Mouse (Mus musculus) spleen, embryonic (tissue): ENCODE data around the gene Gm17428.
"Not testable (repeated sequence)": the region's sequence is repeated elsewhere in the genome, so short reads cannot be mapped to it uniquely, and the experiment has no call there.

Experiments
- CTCF ChIA-PET: fragments of 350-600 bp; sonication (Branson Sonifier 250); formaldehyde crosslinking; loops from one replicate; lab custom pipeline; 2022; lab: Charles Lee

Gm17428 gene

DNA sequence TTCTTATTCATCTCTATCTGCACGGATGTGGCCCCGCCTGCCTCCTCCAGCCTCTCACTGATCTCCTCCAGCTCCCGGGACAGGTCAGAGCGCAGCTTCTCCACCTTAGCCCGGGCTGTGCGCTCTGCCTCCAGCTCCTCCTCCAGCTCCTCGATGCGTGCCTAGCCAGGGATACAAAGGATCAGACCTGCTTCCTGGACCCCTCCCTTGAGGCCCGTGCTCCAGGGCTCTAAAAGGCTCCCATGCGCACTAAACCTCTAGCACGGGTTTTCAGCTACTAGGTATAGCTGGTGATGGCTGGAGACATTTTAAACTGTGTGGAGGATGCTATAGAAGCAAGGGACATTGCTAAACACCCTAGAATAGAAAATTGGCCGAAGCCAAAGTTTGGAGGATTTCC, 26.2 kb upstream of the Gm17428 start:
- CTCF ChIA-PET: interaction anchor here (0.6 kb wide), 1 partner anchor 20 kb away, joined by 7 read pairs; no protein-coding TSS in a partner anchor

DNA sequence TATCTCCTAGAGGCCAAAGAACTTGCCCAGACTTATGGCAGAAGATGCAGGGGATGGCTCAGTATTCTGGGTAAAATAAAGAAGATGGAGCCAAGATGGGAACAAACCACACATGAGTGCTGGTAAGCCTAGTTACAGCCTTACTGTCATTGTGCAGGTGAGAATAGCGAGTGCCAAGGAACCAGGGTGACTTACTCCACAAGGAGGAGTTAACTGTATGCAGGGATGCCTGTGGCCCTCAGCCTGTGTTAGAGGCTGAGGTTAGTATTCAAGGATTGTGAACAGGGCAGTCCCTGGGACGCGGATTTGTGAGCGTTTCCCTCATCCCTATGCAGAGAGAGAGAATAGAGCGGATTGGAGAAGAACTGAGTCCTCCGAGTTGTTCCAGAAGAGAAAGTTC, 25.1 kb upstream of the Gm17428 start:
- CTCF ChIA-PET: interaction anchor here (0.6 kb wide), 1 partner anchor 76 kb away, joined by 3 read pairs; no protein-coding TSS in a partner anchor

DNA sequence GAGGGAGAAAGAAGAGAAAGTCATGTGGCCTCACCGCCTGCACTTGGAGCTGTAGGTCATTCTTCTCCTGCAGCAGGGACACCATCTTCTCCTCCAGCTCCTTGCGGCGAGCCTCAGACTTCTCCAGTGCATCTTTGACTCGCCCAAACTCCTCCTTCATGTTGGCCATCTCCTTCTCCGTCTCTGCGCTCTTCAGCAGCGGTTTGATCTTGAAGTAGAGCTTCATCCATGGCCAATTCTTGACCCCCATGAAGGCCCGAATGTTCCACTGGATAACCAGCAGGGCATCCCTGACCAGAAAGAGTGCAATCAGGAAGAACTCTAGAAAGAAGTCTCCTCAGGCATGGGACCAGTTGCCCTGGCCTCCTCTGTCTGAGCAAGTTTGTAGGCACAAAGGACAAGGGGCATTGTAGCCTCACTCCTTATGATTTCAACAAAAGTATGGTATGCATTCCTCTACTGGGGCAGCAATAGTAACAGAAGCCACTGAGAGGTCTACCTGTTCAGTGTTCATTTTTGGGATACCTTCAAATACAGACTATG, 23.0 kb upstream of the Gm17428 start:
- CTCF ChIA-PET: no interaction called here

DNA sequence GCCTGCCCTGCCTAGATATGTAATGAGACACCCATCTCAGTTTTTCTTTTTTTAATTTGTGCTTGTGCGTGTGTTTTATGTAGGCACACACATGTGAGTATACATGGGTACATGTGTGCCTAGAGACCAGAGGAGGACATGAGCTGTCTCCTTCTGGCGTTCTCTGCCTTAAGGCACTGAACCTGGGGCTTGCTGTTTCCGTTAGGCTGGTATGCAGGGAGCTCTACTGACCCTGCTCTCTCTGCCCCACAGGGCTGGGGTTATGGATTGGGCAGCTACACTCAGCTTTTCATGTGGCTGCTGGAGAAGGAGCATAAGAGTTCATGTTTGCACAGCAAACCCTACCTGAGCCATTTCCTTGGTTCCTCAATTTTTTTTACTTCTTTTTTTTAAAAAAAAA, 22.3 kb upstream of the Gm17428 start:
- CTCF ChIA-PET: interaction anchor here (0.6 kb wide), 1 partner anchor 16 kb away, joined by 3 read pairs; no protein-coding TSS in a partner anchor

DNA sequence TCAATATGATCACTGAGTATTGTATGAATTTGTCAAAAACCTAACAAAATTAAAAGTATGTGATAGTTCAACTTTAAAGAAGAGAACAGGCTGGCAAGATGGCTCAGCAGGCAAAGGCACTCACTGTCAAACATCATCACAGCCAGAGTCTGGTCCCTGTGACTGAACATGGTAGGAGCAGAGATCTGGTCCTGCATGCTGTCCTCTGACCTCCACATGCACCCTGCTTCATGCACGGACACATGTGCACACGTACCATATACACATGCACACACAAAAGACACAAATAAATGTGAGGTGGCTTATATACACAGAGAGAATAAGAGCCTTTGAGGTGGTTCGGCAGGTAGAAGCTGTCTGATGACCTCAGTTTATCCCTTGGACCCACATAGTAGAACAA, 21.3 kb upstream of the Gm17428 start:
- CTCF ChIA-PET: no interaction called here

DNA sequence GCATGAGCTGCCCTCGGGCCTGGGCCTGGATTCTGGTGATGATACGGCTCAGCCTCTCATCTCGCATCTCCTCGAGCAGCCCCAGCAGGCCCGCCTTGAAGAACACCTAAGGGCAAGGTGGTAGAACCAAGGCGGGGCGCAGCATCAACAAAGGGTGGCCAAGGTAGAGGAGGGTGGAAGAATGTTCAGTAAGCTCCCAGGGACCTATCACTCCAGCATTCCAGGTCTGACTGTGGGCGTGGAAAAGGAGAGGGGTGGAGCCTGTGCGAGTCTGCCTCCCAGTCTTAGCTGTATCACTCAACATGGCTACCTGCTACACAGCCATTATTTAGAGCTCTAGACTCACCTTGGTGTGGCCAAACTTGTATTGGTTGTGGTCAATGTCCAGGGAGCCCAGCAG, 20.2 kb upstream of the Gm17428 start:
- CTCF ChIA-PET: no interaction called here

DNA sequence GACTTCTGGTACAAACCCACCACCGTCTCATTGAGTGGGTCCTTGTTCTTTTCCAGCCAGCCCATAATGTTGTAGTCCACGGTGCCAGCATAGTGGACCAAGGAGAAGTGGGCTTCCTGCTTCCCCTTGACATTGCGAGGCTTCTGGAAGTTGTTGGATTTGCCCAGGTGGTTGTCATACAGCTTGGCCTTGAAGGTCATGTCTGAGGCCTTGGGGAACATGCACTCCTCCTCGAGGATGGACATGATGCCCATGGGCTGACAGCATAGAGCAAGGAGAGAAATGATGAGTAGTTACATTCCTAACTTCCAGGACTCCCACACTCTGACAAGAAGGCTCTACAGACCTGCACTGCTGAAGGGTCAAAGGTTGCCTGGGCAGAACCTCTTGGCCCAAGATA, 18.2 kb upstream of the Gm17428 start:
- CTCF ChIA-PET: no interaction called here

DNA sequence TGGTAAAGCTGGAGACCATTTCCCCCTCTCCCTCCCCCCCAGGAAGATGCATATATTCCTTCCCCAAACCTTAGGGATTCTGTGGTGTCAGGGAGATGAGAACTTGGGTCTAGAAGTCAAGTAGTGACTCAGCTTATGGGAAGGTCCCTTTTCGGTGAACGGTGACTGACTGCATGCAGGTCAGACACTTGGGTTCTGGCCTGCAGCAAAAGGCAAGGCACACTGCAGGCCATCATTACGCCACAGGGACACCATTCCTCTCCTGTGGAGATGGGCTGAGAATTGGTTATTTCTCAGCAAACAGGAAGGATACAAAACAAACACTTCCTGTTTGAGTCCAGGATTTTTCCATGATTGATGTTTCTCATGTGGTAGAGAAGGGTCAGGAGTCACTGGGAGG, 17.5 kb upstream of the Gm17428 start:
- CTCF ChIA-PET: no interaction called here

DNA sequence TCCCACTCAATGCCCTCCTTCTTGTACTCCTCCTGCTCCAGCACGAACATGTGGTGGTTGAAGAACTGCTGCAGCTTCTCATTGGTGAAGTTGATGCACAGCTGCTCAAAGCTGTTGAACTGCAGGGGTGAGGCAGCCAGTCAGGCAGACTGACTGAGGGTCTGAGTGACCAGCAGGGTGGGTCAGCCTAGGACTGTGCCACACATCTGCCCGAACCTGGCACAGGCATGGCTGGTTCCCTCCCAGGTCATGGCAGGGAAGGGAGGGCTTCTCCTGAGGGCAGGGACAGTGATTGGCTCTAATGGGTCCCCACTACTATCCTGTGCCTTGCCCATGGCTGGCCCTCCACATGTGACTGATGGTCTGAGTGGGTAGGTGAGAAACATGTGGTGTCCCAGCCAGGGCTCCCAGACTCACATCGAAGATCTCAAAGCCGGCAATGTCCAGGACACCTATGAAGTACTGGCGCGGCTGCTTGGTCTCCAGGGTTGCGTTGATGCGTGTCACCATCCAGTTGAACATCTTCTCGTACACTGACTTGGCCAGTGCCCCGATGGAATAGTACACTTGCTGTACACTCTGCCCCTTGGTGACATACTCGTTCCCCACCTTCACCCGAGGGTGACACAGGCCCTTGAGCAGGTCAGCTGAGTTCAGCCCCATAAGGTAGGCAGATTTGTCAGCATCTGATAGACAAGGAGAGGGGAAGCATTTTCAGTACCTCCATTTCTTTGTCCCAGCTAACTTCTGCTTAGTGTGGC, 16.7 kb upstream of the Gm17428 start:
- CTCF ChIA-PET: not testable (repeated sequence)

DNA sequence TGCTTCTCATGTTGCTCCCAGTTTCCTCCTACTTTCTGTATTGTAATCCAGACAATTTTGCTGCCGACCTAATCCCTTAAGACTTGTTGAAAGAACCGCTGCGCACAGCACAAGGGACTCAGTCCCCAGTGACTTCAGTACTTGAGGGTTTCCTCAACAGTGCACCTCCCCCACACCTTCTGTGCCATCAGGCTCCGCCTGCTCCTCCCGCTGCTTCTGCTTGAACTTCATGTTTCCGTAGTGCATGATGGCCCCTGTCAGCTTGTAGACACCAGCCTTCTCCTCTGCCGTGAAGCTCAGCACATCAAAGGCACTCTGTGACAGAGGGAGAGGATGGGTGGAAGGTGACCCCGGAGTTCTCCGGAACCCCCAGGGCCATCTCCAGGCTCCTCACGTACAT, 16.0 kb upstream of the Gm17428 start:
- CTCF ChIA-PET: no interaction called here

DNA sequence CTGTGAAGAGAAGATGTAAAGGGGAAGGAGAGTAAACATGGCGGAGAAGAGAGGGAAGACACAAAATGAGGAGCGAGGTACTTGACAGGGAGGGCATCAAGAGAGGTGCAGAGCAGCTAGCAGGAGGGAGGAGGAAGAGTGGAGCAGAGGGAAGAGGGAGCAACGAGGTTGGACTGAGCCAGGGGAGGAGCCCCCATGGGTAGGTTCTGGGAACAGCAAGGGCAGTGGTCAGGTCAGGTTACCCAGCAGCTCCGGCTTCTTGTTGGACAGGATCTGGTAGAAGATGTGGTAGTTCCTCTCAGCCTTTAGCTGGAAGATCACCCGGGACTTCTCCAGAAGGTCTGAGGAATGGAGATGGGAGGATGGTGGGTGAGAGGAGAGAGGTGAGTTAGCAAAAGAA, 15.2 kb upstream of the Gm17428 start:
- CTCF ChIA-PET: no interaction called here

DNA sequence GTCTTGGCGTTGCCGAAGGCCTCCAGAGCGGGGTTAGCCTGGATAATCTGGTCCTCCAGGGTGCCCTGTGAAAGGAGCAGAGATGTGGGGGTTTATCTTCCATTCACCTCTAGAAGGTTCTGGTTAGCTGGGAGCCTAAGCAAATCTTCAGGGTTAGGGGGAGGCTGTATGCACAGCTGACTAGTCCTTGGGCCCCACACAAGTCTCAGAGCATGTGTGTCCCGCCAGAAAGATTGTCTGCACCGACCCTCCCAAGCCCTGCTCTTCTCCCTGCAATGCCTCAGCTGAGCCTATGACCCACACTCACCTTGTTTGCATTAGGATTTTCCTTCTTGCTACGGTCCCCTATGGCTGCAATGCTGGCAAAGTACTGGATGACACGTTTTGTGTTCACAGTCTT, 14.0 kb upstream of the Gm17428 start:
- CTCF ChIA-PET: no interaction called here

DNA sequence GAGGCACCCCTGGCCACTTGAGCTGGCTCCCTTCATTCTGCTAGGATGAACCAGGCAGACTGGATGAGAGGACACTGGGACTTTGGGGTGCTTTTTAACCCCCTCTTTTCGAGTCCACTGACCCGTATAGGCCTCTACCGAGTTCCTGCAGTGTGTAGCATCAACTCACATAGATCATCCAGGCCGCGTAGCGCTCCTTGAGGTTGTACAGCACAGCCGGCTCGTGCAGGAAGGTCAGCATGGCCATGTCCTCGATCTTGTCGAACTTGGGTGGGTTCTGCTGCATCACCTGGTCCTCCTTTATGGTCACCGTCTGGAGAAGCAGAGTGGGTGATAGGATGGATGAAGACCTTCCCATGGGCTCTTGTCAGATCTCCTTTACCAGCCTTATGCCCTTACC, 13.0 kb upstream of the Gm17428 start:
- CTCF ChIA-PET: no interaction called here

DNA sequence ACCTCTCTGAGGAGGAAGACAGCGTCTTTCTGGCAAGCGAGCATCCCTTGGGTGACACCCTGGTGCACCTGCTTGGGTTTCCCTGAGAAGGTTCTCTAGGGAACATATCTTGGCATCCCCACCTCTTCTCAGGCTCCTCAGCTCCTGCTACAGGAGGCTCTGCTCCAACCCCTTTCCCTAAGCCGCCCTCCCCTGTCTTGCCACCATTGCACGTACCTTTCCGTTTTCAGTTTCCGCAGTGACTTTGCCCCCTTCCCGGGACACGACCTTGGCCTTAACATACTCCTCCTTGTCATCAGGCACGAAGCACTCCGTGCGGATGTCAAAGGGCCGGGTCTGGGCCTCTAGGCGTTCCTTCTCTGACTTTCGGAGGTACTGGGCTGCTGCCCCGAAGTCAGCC, 11.7 kb upstream of the Gm17428 start:
- CTCF ChIA-PET: no interaction called here

DNA sequence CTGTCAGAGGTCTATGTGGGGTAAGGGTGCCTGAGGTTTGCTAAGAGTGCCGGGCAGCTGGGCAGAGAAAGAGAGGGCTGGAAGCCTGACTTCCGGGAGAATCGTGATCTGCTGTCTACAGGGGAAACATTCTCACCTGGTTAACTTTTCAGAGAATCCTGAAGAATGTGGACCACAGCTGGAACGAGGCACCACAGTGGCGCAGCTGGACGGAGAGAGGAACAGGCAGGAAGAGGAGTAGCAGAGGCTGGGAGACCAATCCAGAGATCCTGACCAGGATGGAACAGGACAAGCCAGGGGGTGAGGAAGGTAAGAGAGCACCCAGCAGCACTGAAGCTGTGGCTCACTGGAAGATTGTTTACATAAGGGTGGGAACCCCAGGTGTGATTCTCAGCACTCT, 11.1 kb upstream of the Gm17428 start:
- CTCF ChIA-PET: no interaction called here

DNA sequence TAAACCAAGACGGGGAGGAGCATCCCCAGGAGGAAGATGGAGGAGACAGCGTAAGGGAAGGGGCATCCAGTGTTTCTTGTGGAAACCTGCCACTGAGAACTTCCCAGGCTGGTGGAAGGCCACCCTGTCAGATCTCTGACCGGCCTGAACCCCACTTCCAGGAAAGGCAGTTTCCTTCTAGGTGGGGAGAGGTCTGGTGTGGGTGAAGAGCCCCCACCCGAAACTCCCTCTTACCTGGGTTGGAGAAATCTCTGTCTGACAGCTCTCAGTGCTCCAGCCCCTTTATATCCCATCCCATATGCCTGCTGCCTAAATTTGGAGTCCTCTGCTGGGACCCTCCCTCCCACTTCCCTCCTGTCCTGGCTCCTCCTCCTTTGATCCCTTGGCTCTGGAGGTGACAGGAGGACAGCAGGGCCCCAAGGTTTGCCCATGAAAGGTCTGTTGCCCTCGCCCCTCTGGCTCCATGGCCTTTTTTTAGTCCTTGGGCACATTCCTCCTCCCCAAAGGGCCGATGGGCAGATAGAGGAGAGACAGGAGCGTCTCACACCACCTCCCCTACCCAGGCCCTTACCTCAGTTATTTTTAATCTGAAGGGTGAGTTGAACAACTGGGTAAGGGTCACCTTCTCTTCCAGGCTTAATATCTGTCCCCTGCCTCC, 10.3 kb upstream of the Gm17428 start, which contains the start of gene Myh6:
TSS of gene Myh6 (minus strand) at position 608 of the 658 bp plus-strand sequence.
- CTCF ChIA-PET: no interaction called here

DNA sequence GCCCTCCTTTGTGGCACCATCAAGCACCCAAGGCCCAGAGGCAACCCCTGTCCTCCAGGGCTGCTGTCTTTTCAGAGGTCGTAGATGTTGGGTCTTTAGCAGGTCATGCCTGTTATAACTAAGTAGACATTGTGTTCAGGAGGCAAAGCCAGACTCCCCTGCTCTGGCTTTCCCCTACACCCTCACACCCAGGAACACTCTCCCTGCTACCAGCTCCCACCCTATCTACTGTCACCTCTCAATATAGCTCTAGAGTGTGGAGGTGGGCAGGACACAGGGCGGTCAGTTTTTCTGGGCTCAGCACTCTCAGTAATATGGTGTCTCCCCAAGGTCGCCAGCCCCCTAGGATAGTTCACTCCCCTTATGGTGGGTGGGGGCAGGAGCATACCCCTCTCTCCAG, 8.9 kb upstream of the Gm17428 start:
- CTCF ChIA-PET: no interaction called here

DNA sequence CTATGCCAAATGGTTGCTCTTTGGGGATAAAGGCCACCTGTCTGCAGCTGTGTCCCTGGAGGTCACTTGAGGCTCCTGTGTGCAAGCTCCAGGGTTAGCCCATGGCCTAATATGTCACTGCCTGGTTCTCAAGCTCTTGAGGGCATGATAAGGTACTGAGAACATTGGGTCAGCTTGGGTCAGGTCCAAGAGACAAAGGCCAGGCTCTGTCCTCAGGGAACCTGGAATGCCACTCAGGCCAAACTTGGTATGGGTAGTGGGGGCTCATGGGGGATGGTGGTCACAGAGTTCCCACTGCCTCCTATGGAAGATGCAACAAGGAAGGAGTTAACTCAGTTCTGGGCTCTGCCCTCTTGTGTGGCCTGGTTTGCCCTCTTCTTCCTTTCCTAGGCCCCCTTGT, 8.4 kb upstream of the Gm17428 start:
- CTCF ChIA-PET: no interaction called here

DNA sequence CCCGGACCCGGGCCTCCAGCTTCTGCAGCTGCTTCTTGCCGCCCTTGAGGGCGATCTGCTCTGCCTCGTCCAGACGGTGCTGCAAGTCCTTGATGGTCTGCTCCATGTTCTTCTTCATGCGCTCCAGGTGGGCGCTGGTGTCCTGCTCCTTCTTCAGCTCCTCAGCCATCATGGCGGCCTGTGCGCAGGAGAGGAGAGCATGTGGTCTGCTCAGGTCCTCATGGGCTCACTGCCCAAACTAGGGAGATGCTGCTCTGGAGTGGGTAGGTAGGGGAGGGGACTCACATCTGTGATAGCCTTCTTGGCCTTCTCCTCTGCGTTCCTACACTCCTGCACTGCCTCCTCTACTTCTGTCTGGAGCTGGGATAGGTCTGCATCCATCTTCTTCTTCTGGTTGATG, 3.9 kb upstream of the Gm17428 start:
- CTCF ChIA-PET: not testable (repeated sequence)

DNA sequence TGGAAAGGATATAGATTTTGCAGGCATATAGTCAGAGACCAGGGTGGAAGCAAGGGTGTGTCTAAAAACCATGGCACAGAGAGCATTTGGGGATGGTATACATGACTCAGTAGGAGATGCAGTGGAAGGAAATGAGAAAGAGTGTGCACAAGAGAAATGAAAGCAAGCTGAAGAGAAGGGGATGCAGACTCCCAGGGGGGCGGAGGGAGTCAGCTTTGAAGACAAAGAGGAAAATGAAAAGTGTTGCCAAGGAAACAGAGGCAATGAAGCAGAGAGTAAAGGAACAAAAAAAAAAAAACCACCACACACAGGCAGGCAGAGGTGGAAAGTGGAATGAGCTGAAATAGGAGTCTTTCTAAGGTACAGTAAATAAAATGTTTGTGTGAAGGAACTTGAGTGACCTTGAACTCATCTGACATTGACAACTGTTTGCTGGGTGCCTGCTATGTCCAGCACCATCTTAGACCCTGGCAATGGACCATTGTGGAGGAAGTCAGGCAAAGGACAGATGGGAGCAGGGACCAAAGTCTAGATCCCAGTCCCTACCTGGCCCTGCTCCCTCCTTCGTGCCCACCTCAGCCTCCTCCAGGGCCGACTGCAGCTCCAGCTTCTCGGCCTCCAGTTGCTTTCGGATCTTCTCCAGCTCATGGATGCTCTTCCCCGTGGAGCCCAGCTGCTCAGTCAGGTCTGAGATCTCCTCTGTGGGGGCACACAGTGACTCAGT, 2.5 kb upstream of the Gm17428 start:
- CTCF ChIA-PET: no interaction called here

DNA sequence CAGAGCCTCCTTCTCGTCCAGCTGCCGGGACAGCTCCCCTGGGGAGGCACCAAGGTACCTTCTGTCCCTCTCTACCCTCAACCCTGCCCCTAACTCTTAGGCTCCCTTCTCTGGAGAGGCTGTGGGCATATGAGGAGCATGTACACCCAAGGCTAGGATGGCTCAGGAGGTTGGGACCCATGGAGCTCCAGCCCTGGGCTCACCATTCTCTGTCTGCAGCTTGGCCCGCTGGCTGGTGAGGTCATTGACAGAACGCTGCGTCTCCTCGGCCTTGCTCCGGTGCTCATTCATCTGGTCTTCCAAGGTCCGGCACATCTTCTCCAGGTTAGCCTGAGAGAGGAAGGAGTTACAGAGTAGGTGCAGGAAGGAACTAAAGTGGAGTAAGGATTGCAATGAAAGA, 1.9 kb downstream of the Gm17428 start:
- CTCF ChIA-PET: no interaction called here

DNA sequence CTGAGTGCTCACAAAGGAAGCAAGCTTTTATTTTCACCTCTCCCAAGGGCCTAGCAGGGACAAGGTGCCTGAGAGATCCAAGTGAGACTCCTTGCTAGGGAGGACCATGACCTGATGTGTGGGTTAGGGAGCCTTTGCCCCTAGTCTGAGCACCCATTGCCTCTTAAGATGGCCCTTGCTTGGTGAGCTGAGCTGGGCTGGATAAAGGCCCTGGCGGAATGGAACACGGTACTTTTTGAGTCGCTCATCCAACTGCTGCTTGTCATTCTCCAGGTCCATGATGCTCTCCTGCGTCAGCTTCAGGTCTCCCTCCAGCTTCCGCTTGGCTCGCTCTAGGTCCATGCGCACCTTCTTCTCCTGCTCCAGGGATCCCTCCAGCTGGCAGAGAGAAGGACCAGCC, 5.2 kb downstream of the Gm17428 start:
- CTCF ChIA-PET: no interaction called here
